Mouse (Mus musculus): ENCODE measurements around the gene Lama4. TPM values are rescaled to one million over a fixed set of nuclear protein-coding genes. Genes with fewer than 3 reads are reported as not detected.

Lama4 gene
- polyA plus RNA-seq, 1 experiment from 2014 or later: 69.6 TPM

DNA sequence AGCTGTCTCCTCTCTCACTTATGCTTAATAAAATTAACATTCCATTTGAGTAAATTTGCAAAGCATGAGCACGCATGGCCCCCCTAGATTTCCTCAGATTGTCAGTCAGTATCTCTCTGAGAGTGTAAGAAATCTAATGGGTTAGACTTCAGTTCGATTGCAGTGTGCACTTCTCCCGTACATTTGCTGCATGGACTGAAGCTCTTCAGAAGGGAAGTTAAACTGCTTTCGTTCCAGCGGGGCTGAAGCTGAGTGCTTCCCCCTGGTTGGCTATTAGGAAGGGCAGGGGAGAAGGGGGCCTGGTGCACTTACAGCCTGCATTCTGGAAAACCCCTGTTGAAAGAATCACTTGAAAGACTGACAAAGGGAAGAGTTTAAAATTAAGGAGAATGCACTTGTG lies 61.7 kb downstream of the Lama4 start:
- peaks cover 4% of the 10 kb centered on the region; the same call in 1 of the 2 replicates for H3K36me3 ChIP-seq (ENCODE audit: control insufficient read depth, insufficient read depth, low read length)
- H3K27me3 ChIP-seq (replicated peaks; ENCODE audit: control insufficient read depth, insufficient read depth, low read length): no peaks in the 10 kb centered on the region
- no peaks in the 10 kb centered on the region for H3K9me3 ChIP-seq (ENCODE audit: control insufficient read depth, low read length)
- no peak overlapping the region for H3K9ac ChIP-seq (ENCODE audit: low read length)
- H3K4me2 ChIP-seq (ENCODE audit: low read length): no peak overlapping the region
- H3K27ac ChIP-seq (ENCODE audit: low read depth): no peak overlapping the region
- H3K4me1 ChIP-seq (replicated peaks; ENCODE audit: control insufficient read depth, insufficient read depth, low read length): no peaks in the 10 kb centered on the region
- H3K4me3 ChIP-seq (ENCODE audit: low read depth, low read length): no peak overlapping the region
- WGBS: 67% methylated on average over 5 of the region's 5 CpGs
- DNase-seq (ENCODE audit: low spot score) (no peak), ATAC-seq (replicated peaks; ENCODE audit: low FRiP score, low TSS enrichment, low read depth) (no peak)

DNA sequence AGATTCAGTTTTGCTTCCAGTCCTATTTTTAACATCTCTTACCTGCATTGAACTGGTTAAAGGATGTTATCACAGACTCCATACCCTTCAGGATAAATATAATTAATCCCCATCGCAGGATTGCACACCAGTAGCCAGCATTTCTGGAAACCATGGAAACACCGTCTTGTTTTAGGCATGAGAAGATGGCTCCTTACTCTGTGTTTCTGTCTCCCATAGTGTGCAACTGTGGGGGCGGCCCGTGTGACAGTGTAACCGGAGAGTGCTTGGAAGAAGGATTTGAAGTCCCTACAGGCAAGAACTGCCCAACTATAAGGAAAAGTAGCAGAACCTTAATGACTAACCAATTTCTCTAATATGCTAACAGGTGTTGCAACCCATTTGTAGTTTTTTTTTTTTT lies 63.1 kb downstream of the Lama4 start:
- no peaks in the 10 kb centered on the region for H3K4me1 ChIP-seq (replicated peaks; ENCODE audit: control insufficient read depth, insufficient read depth, low read length)
- peaks cover 8% of the 10 kb centered on the region for H3K36me3 ChIP-seq (ENCODE audit: control insufficient read depth, insufficient read depth, low read length)
- WGBS: 69% methylated on average over 5 of the region's 5 CpGs
- DNase-seq (ENCODE audit: low spot score) (no peak), ATAC-seq (replicated peaks; ENCODE audit: low FRiP score, low TSS enrichment, low read depth) (no peak)
- no peak overlapping the region for H3K4me2 ChIP-seq (ENCODE audit: low read length)
- H3K27me3 ChIP-seq (replicated peaks; ENCODE audit: control insufficient read depth, insufficient read depth, low read length): no peaks in the 10 kb centered on the region
- H3K9me3 ChIP-seq (ENCODE audit: control insufficient read depth, low read length): no peaks in the 10 kb centered on the region
- H3K4me3 ChIP-seq (ENCODE audit: low read depth, low read length): no peak overlapping the region
- no peak overlapping the region for H3K27ac ChIP-seq (ENCODE audit: low read depth)
- no peak overlapping the region for H3K9ac ChIP-seq (ENCODE audit: low read length)

DNA sequence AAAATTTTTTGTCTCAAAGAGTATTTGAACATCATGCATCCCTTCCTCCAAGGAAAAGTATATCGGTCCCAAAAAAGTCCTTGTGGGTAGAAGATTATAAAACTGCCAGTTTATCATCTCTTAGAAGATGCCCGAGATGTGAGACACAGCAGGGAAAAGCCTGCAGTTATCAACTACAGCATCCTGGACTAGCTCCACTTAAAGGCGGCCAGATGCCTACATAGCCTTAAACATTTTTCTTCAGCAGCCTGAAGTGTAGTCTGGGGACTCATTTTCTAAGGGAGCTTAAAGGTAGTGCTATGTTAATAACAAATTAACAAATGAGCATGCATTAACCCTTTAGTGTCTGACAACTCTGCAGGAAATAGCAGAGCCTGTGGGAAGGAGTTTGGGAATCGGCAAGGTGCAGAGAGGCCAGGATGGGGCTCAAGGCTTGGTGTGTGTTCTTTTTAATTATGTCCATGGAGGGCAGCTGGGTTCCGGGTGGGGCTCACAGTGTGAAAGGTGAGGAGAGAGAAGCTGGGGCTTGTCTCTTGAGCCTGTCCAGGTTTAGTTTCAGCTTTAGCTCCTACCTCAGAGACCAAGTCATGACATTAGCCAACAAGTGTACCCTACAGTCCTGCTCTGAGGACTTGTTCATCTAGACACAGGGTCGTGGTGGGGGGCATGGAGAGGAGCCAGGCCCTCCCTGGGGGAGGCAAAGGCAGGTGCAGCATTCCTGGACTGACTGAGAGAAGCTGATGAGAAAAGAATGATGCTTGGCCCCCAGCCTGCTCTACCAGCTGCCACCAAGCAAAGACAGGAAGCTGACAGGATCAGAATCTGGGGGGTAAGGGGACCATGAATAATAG lies 64.2 kb downstream of the Lama4 start:
- WGBS: 74% methylated on average over 6 of the region's 6 CpGs
- no peak overlapping the region for H3K4me2 ChIP-seq (ENCODE audit: low read length)
- ATAC-seq (replicated peaks; ENCODE audit: low FRiP score, low TSS enrichment, low read depth) (no peak), DNase-seq (ENCODE audit: low spot score) (no peak)
- no peak overlapping the region for H3K9ac ChIP-seq (ENCODE audit: low read length)
- no peaks in the 10 kb centered on the region for H3K27me3 ChIP-seq (replicated peaks; ENCODE audit: control insufficient read depth, insufficient read depth, low read length)
- H3K36me3 ChIP-seq (ENCODE audit: control insufficient read depth, insufficient read depth, low read length): peaks cover 8% of the 10 kb centered on the region
- no peaks in the 10 kb centered on the region for H3K9me3 ChIP-seq (ENCODE audit: control insufficient read depth, low read length)
- H3K4me3 ChIP-seq (ENCODE audit: low read depth, low read length): no peak overlapping the region
- H3K4me1 ChIP-seq (replicated peaks; ENCODE audit: control insufficient read depth, insufficient read depth, low read length): no peaks in the 10 kb centered on the region
- no peak overlapping the region for H3K27ac ChIP-seq (ENCODE audit: low read depth)

DNA sequence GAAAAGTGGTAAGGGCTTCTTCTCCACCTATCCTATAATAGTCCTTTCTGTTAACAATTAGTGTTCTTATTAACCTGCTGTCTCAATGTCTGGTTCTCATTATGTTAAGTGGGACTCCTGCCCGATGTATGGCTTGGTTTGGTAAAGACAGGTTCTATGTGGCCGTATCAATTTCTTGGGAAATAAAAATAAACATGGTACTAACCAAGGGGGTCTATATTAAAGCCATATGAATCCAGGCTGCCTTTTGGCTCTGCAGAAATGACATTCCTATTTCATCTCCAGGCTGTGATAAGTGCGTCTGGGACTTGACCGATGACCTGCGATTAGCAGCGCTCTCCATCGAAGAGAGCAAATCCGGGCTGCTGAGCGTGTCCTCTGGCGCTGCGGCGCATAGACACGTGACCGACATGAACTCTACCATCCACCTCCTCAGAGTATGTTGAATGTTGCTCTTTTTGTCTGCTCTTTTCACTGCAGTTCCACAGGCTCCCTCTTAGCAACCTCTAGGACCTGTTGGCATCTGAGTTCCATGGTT lies 64.9 kb downstream of the Lama4 start:
- Histone ChIP-seq H3K27ac (ENCODE audit: low read depth) (no peak overlapping the region), H3K4me1 (replicated peaks; ENCODE audit: control insufficient read depth, insufficient read depth, low read length) (no peaks in the 10 kb centered on the region), H3K4me3 (ENCODE audit: low read depth, low read length) (no peak overlapping the region), H3K9me3 (ENCODE audit: control insufficient read depth, low read length) (no peaks in the 10 kb centered on the region), H3K27me3 (replicated peaks; ENCODE audit: control insufficient read depth, insufficient read depth, low read length) (no peaks in the 10 kb centered on the region), H3K9ac (ENCODE audit: low read length) (no peak overlapping the region), H3K4me2 (ENCODE audit: low read length) (no peak overlapping the region), H3K36me3 (ENCODE audit: control insufficient read depth, insufficient read depth, low read length) (peaks cover 8% of the 10 kb centered on the region)
- WGBS: 94% methylated on average over 14 of the region's 14 CpGs
- ATAC-seq (replicated peaks; ENCODE audit: low FRiP score, low TSS enrichment, low read depth): no peak
- no peak for DNase-seq (ENCODE audit: low spot score)

DNA sequence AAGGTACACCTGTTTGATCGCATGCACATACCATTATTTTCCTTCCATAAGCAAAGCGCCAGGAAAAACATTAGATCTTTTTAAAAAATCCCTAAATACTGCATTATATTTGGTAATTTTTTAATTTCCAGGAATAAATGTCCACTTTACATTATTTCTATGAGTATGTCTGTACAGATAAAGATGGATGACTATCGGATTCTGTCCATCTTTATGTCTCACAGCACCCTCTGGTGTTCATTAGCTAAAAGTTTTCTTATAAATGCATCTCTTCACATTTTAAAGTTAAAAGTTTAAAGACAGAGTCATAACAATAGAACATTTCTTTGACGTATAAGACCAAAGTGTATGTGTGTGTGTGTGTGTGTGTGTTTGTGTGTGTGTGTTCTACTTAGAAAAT lies 74.2 kb downstream of the Lama4 start:
- ATAC-seq (replicated peaks; ENCODE audit: low FRiP score, low TSS enrichment, low read depth) (no peak), DNase-seq (ENCODE audit: low spot score) (no peak)
- H3K27me3 ChIP-seq (replicated peaks; ENCODE audit: control insufficient read depth, insufficient read depth, low read length): no peaks in the 10 kb centered on the region
- H3K4me3 ChIP-seq (ENCODE audit: low read depth, low read length): no peak overlapping the region
- H3K4me1 ChIP-seq (replicated peaks; ENCODE audit: control insufficient read depth, insufficient read depth, low read length): no peaks in the 10 kb centered on the region
- no peak overlapping the region for H3K4me2 ChIP-seq (ENCODE audit: low read length)
- no peak overlapping the region for H3K9ac ChIP-seq (ENCODE audit: low read length)
- no peaks in the 10 kb centered on the region for H3K36me3 ChIP-seq (ENCODE audit: control insufficient read depth, insufficient read depth, low read length)
- H3K9me3 ChIP-seq (ENCODE audit: control insufficient read depth, low read length): no peaks in the 10 kb centered on the region
- 56% methylated on average over 4 of the region's 4 CpGs for WGBS
- no peak overlapping the region for H3K27ac ChIP-seq (ENCODE audit: low read depth)

DNA sequence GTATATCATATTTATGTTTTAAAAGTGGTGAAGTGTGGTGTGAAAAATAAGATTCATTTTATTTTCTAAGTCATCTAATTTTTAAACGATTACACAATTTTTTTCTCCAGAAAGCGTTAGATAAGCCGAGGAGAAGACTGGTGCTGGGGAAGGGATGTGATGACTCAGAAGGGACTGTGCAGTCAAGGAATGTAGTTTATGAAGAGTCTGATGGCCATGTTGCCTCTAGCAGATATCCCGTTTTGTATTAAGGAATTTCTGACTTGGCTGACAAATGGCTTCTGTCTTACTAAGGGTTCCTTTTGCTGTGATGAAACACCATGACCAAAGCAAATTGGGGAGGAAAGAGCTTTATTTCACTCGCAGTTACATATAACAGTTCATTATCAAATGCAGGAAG lies 74.7 kb downstream of the Lama4 start:
- Histone ChIP-seq H3K9ac (ENCODE audit: low read length) (no peak overlapping the region), H3K36me3 (ENCODE audit: control insufficient read depth, insufficient read depth, low read length) (no peaks in the 10 kb centered on the region), H3K4me3 (ENCODE audit: low read depth, low read length) (no peak overlapping the region), H3K27me3 (replicated peaks; ENCODE audit: control insufficient read depth, insufficient read depth, low read length) (no peaks in the 10 kb centered on the region), H3K4me2 (ENCODE audit: low read length) (no peak overlapping the region), H3K9me3 (ENCODE audit: control insufficient read depth, low read length) (no peaks in the 10 kb centered on the region), H3K27ac (ENCODE audit: low read depth) (no peak overlapping the region), H3K4me1 (replicated peaks; ENCODE audit: control insufficient read depth, insufficient read depth, low read length) (no peaks in the 10 kb centered on the region)
- ATAC-seq (replicated peaks; ENCODE audit: low FRiP score, low TSS enrichment, low read depth) (no peak), DNase-seq (ENCODE audit: low spot score) (no peak)
- WGBS: 69% methylated on average over 5 of the region's 5 CpGs

DNA sequence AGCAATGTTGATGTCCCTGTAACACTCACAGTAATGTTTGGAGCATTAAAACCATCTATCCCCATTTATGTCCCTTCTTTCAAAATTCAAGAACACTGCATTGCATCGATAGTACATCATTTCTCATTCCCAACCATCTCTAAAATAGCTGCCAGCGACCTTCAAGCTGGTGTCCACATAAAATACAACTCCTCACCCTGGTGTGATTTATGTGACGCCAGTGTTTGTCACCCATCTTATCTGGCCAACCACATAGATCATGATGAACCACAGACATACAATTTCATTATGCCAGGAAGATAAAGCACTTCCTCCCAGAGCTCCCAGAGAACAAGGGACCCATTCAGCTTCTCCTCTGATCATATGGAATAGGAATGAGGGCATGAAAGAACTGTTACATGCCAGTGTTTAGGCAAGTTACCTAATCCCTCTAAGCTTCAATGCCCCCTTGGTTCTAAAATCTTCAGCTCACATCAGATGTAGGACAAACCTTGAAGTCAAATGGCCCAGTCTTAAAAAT lies 79.2 kb downstream of the Lama4 start:
- peaks cover 11% of the 10 kb centered on the region; the same call in 1 of the 2 replicates for H3K36me3 ChIP-seq (ENCODE audit: control insufficient read depth, insufficient read depth, low read length)
- WGBS: 40% methylated on average over 3 of the region's 3 CpGs
- no peak for ATAC-seq (replicated peaks; ENCODE audit: low FRiP score, low TSS enrichment, low read depth)

DNA sequence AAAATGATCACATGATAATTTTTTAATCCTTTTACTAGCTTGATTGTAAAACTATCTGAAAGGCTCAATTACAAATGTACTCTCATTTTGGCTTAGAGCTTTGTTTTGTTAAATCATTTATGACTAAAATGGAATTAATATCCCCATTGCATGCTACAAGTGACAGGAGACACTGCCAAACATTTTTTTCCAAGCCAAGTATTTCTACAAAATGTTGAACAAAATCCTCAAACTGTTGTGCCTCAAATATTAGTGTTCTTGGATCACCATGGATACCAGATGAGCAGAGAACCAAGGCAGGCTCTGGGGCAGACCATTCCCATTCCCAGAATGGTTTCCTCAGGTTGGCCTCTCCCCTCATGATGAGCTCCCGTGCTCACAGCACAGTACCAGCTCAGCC lies 79.8 kb downstream of the Lama4 start:
- Histone ChIP-seq H3K4me3 (ENCODE audit: low read depth, low read length) (no peak overlapping the region), H3K27ac (ENCODE audit: low read depth) (no peak overlapping the region), H3K9ac (ENCODE audit: low read length) (no peak overlapping the region), H3K4me1 (replicated peaks; ENCODE audit: control insufficient read depth, insufficient read depth, low read length) (no peaks in the 10 kb centered on the region), H3K4me2 (ENCODE audit: low read length) (no peak overlapping the region), H3K27me3 (replicated peaks; ENCODE audit: control insufficient read depth, insufficient read depth, low read length) (no peaks in the 10 kb centered on the region), H3K36me3 (ENCODE audit: control insufficient read depth, insufficient read depth, low read length) (peaks cover 13% of the 10 kb centered on the region; the same call in 1 of the 2 replicates), H3K9me3 (ENCODE audit: control insufficient read depth, low read length) (no peaks in the 10 kb centered on the region)
- DNase-seq (ENCODE audit: low spot score) (no peak), ATAC-seq (replicated peaks; ENCODE audit: low FRiP score, low TSS enrichment, low read depth) (no peak)
- 80% methylated on average over 1 of the region's 1 CpGs for WGBS

More for the DNA sequence above, 79.2 kb downstream of the Lama4 start:
- DNase-seq (ENCODE audit: low spot score): no peak
- Histone ChIP-seq H3K4me3 (ENCODE audit: low read depth, low read length) (no peak overlapping the region), H3K4me2 (ENCODE audit: low read length) (no peak overlapping the region), H3K9ac (ENCODE audit: low read length) (no peak overlapping the region), H3K9me3 (ENCODE audit: control insufficient read depth, low read length) (no peaks in the 10 kb centered on the region), H3K4me1 (replicated peaks; ENCODE audit: control insufficient read depth, insufficient read depth, low read length) (no peaks in the 10 kb centered on the region), H3K27me3 (replicated peaks; ENCODE audit: control insufficient read depth, insufficient read depth, low read length) (no peaks in the 10 kb centered on the region), H3K27ac (ENCODE audit: low read depth) (no peak overlapping the region)
